Mouse (Mus musculus) midbrain, embryonic 14.5 days (tissue): ENCODE results near the gene Arid1a. TPM values are rescaled to one million over a fixed set of nuclear protein-coding genes. Genes with fewer than 3 reads are reported as not detected.

Source experiments
- ATAC-seq: fragments of 200-750 bp; cut with Nextera tagmentation; 2 replicates; pipeline ENCODE4 v1.8.0; 2017; ENCODE audit warnings: moderate number of reproducible peaks, moderate library complexity; ENCODE audit not compliant: low FRiP score, low TSS enrichment
- DNase-seq: peaks from one replicate; pipeline ENCODE4 v3.0.0-alpha.2; 2015
- H3K27ac ChIP-seq: fragments of 300-500 bp; sonication (generic); replicated peaks from 2 replicates; pipeline ENCODE4 v1.5.1; 2014; ENCODE audit warnings: mild to moderate bottlenecking, low read depth, low read length, moderate library complexity
- H3K27me3 ChIP-seq: fragments of 300-500 bp; sonication (generic); 2 replicates; pipeline ENCODE4 v1.6.1; 2014; ENCODE audit warnings: low read length, control low read depth, mixed read lengths; ENCODE audit not compliant: control insufficient read depth, insufficient read depth
- H3K36me3 ChIP-seq: fragments of 300-500 bp; sonication (generic); 2 replicates; pipeline ENCODE4 v1.6.1; 2014; ENCODE audit warnings: low read length, control low read depth; ENCODE audit not compliant: control insufficient read depth, insufficient read depth
- H3K4me1 ChIP-seq: fragments of 300-500 bp; sonication (generic); 2 replicates; pipeline ENCODE4 v1.6.1; 2014; ENCODE audit warnings: mild to moderate bottlenecking, antibody characterized with exemption, low read length, control low read depth; ENCODE audit not compliant: control insufficient read depth, insufficient read depth
- H3K4me2 ChIP-seq: fragments of 300-500 bp; sonication (generic); 2 replicates; pipeline ENCODE4 v1.6.1; 2014; ENCODE audit warnings: mild to moderate bottlenecking, low read length, moderate library complexity
- H3K4me3 ChIP-seq: fragments of 300-500 bp; sonication (generic); replicated peaks from 2 replicates; pipeline ENCODE4 v1.5.1; 2014; ENCODE audit warnings: low read depth, low read length
- H3K9ac ChIP-seq: fragments of 300-500 bp; sonication (generic); replicated peaks from 2 replicates; pipeline ENCODE4 v1.6.1; 2014; ENCODE audit warnings: mild to moderate bottlenecking, low read length, moderate library complexity
- H3K9me3 ChIP-seq: fragments of 300-500 bp; sonication (generic); 2 replicates; pipeline ENCODE4 v1.6.1; 2016; ENCODE audit warnings: low read length, control low read depth, mixed read lengths; ENCODE audit not compliant: control insufficient read depth
- WGBS: fragments of 180-500 bp; shearing (Covaris S2); extraction: QIAGEN DNeasy Blood & Tissue Kit; methylation state at CpG from one replicate; pipeline ENCODE4 v1.1.7; 2014; 5-methylcytosine and 5-hydroxymethylcytosine counted together
- polyA plus RNA-seq: library from polyadenylated mRNA; unstranded; fragments of >200 nt; fragmentation: Nextera tagmentation; extraction: Ambion mirVana; gene quantifications from 2 replicates; pipeline ENCODE4 v1.2.1, GENCODE M21; 2014

Gene Arid1a
- polyA plus RNA-seq, 1 experiment from 2014 or later, result 46.7 TPM

GRCm38 (mm10) chr4:133688417-133689067 lies 68.0 kb downstream of the Arid1a start:
- no peaks in the 10 kb centered on the region for H3K9me3 ChIP-seq
- DNase-seq (peak; percentile 34), ATAC-seq (no peak)
- H3K27ac ChIP-seq, result no peak overlapping the region
- H3K4me2 ChIP-seq, result no peak overlapping the region
- no peak overlapping the region for H3K9ac ChIP-seq
- no peaks in the 10 kb centered on the region for H3K27me3 ChIP-seq
- H3K4me3 ChIP-seq, result no peak overlapping the region
- H3K4me1 ChIP-seq, result no peaks in the 10 kb centered on the region
- peaks cover 100% of the 10 kb centered on the region for H3K36me3 ChIP-seq
- 77% methylated on average over 7 of the region's 7 CpGs for WGBS

DNA sequence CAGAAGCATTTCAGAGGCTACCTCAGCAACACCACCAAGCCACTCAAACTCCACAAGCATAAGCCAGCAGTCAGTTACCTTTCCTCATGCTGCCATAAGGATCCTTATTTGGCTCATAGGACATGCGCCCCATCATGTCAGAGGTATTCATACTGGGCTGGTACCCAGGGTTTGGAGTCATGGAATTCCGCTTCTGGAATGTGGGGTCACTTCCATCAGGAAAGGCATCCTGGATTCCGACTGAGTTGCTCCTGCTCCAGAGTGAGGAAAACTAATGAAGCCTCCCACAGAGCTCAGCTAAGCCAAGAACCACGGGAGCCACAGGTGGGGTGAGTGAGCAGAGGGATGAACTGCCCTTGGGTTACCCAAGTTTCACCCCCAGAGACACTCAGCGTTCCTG lies 69.4 kb downstream of the Arid1a start:
- Histone ChIP-seq H3K4me3 (no peak overlapping the region), H3K27me3 (no peaks in the 10 kb centered on the region), H3K4me1 (no peaks in the 10 kb centered on the region), H3K36me3 (peaks cover 99% of the 10 kb centered on the region), H3K4me2 (no peak overlapping the region), H3K9ac (no peak overlapping the region), H3K9me3 (no peaks in the 10 kb centered on the region), H3K27ac (no peak overlapping the region)
- 93% methylated on average over 5 of the region's 5 CpGs for WGBS
- ATAC-seq (no peak), DNase-seq (no peak)

GRCm38 (mm10) chr4:133686512-133686911 lies 70.1 kb downstream of the Arid1a start:
- 91% methylated on average over 11 of the region's 11 CpGs for WGBS
- ATAC-seq (no peak), DNase-seq (no peak)
- Histone ChIP-seq H3K27ac (no peak overlapping the region), H3K4me3 (no peak overlapping the region), H3K4me2 (no peak overlapping the region), H3K27me3 (no peaks in the 10 kb centered on the region), H3K4me1 (no peaks in the 10 kb centered on the region), H3K9ac (no peak overlapping the region), H3K9me3 (no peaks in the 10 kb centered on the region), H3K36me3 (peaks cover 99% of the 10 kb centered on the region)

DNA sequence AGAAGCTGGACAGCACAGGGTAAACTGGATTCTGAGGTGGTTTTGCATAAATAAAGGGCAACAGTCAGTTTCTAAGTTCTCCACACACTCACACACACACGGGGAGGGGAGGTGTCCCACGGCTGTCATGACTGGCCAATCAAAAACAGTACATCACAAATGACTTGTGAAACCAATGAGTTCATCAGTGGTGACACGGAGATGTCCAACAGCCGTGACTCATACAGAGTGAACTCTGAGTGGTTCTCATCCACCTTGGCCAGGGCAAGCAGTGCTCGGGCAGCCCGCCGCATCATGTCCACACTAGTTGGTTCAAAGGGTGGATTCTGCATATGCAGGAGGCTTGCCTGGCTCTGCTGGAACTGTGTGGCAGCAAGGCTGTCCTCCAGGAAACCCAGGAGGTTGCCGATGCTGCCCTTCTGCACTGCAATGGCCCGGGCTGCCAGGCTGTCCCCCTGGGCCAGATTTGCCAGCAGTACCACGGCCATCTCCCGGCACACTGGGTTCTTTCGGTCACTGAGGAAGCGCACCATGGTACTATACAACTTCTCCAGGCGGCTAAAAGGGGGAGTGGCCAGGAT lies 76.3 kb downstream of the Arid1a start:
- Histone ChIP-seq H3K4me3 (no peak overlapping the region), H3K27me3 (no peaks in the 10 kb centered on the region), H3K9me3 (no peaks in the 10 kb centered on the region), H3K4me2 (no peak overlapping the region), H3K36me3 (peaks cover 66% of the 10 kb centered on the region), H3K27ac (no peak overlapping the region), H3K4me1 (no peaks in the 10 kb centered on the region), H3K9ac (no peak overlapping the region)
- 89% methylated on average over 14 of the region's 14 CpGs for WGBS
- DNase-seq (no peak), ATAC-seq (no peak)

- Histone ChIP-seq H3K36me3 (peaks cover 59% of the 10 kb centered on the region), H3K9me3 (no peaks in the 10 kb centered on the region), H3K4me3 (no peak overlapping the region), H3K4me2 (no peak overlapping the region), H3K9ac (no peak overlapping the region), H3K27ac (no peak overlapping the region), H3K4me1 (no peaks in the 10 kb centered on the region), H3K27me3 (no peaks in the 10 kb centered on the region)
- 93% methylated on average over 7 of the region's 7 CpGs for WGBS
- DNase-seq (no peak), ATAC-seq (no peak)
These were observed 76.9 kb downstream of the Arid1a start for GRCm38 (mm10) chr4:133679629-133680028.

DNA sequence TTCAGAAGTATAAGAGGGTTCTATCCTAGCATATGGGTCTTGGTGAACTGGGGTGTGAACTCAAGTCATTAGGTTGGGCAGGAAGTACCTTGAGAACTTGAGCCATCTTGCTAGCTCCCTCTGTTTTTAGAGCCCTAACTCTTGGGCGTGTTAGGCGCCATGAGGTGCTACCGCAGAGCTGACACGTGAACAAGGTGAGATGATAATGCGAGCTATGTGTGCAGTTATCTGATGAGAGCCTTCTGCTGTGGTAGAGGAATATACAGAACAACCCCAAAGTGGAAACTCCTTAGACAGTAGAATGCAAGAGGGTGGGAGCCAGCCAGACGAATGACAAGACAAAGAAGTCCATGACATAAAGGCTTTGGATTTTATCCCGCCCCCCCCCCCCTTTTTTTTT lies 79.3 kb downstream of the Arid1a start:
- H3K27me3 ChIP-seq, result no peaks in the 10 kb centered on the region
- no peak overlapping the region for H3K27ac ChIP-seq
- H3K9me3 ChIP-seq, result no peaks in the 10 kb centered on the region
- 75% methylated on average over 7 of the region's 7 CpGs for WGBS
- peaks cover 37% of the 10 kb centered on the region for H3K36me3 ChIP-seq
- H3K4me1 ChIP-seq, result peaks cover 12% of the 10 kb centered on the region; the same call in 1 of the 2 replicates
- DNase-seq (no peak), ATAC-seq (no peak)
- H3K4me3 ChIP-seq, result no peak overlapping the region
- no peak overlapping the region for H3K9ac ChIP-seq
- no peak overlapping the region for H3K4me2 ChIP-seq

DNA sequence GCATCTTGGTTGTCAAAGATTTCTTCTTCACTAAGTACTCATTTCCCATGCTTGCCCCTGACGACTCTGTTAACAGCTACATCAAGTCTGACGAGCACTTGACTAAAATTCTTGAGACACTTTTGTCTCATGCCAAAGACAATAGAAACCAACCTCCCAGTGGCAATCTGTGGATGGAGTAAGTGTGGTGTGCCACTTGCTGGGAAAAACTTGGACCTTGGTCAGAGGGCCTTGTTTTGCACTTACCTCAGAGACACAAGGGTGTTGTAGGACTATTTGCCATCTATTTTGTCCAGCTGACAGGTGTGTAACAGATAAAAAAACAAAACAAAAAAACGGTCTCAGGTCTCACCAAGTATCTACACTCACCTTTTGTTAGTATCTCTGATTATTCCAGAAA lies 80.4 kb downstream of the Arid1a start:
- H3K27ac ChIP-seq, result peak overlapping the region; percentile 55
- DNase-seq (no peak), ATAC-seq (no peak)
- H3K36me3 ChIP-seq, result peaks cover 26% of the 10 kb centered on the region
- H3K4me2 ChIP-seq, result no peak overlapping the region
- no peaks in the 10 kb centered on the region for H3K27me3 ChIP-seq
- H3K9ac ChIP-seq, result no peak overlapping the region
- no peak overlapping the region for H3K4me3 ChIP-seq
- WGBS, result 31% methylated on average over 3 of the region's 3 CpGs
- H3K9me3 ChIP-seq, result no peaks in the 10 kb centered on the region
- H3K4me1 ChIP-seq, result peaks cover 18% of the 10 kb centered on the region; the same call in 1 of the 2 replicates

DNA sequence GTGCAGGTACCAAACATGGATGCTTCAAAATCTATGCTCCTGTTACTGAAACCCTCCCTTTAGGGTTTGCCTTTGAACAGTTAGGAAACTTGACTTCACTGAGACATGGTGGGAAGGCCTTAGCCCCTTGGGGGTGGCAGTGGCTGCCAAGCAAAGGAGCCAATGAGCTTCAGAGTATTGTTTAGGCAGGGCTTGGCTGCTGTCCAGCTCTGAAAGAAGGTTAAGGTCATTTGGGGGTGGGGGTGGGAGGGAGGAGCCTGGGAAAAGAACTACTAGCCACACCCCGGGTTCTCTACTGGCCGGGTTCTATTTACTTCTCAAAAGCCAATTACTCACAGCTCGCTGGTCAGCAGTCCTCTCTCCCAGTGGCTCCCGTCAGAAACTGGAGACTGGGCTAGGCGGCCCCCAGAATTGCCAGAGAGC lies 81.0 kb downstream of the Arid1a start:
- 1% methylated on average over 5 of the region's 5 CpGs for WGBS
- Histone ChIP-seq H3K27me3 (no peaks in the 10 kb centered on the region), H3K4me2 (no peak overlapping the region), H3K9ac (no peak overlapping the region), H3K27ac (peak overlapping the region; percentile 55; the same call in 1 of the 2 replicates), H3K4me3 (no peak overlapping the region), H3K9me3 (no peaks in the 10 kb centered on the region), H3K36me3 (peaks cover 20% of the 10 kb centered on the region), H3K4me1 (peaks cover 18% of the 10 kb centered on the region; the same call in 1 of the 2 replicates)
- peak; percentile 78 for DNase-seq
- no peak for ATAC-seq

GRCm38 (mm10) chr4:133674331-133674695 lies 82.3 kb downstream of the Arid1a start:
- Histone ChIP-seq H3K27ac (no peak overlapping the region), H3K9me3 (no peaks in the 10 kb centered on the region), H3K4me3 (no peak overlapping the region), H3K4me2 (no peak overlapping the region), H3K9ac (no peak overlapping the region), H3K36me3 (peaks cover 8% of the 10 kb centered on the region), H3K4me1 (peaks cover 18% of the 10 kb centered on the region; the same call in 1 of the 2 replicates), H3K27me3 (no peaks in the 10 kb centered on the region)
- 76% methylated on average over 8 of the region's 8 CpGs for WGBS
- no peak for ATAC-seq
- DNase-seq, result no peak
